Mouse (Mus musculus): ENCODE measurements around the gene Shtn1. TPM values are rescaled to one million over a fixed set of nuclear protein-coding genes. Genes with fewer than 3 reads are reported as not detected.

Gene Shtn1
- total RNA-seq, 1 experiment = 1.6 TPM

GRCm38 (mm10) chr19:59090337-59090736, 14.4 kb upstream of the Shtn1 start:
- no peak overlapping the region for H3K4me3 ChIP-seq (ENCODE audit: insufficient read depth in 1 of 2, low read depth in 1 of 2, low read length in 2 of 2, poor library complexity in 1 of 2, severe bottlenecking in 1 of 2)
- no peaks in the 10 kb centered on the region for H3K4me1 ChIP-seq (ENCODE audit: control insufficient read depth in 2 of 2, insufficient read depth in 2 of 2, low read length in 2 of 2, poor library complexity in 1 of 2)
- no peak for DNase-seq (ENCODE audit: low read depth, low spot score)
- no peak for TF ChIP-seq MAFK (IDR thresholded peaks at IDR 0.05; ENCODE audit: insufficient read depth, low read depth, low read length)
- no peak for TF ChIP-seq HCFC1 (IDR thresholded peaks at IDR 0.05; ENCODE audit: borderline replicate concordance, insufficient read depth, low read length)
- no peak for TF ChIP-seq CHD2 (IDR thresholded peaks at IDR 0.05; ENCODE audit: low read depth, low read length)
- TF ChIP-seq ZNF384 (IDR thresholded peaks at IDR 0.05; ENCODE audit: low read depth, low read length) = no peak
- TF ChIP-seq ZC3H11A (IDR thresholded peaks at IDR 0.05; ENCODE audit: borderline replicate concordance, low read depth, low read length) = no peak
- no peak overlapping the region for H3K9ac ChIP-seq (ENCODE audit: insufficient read depth, low read depth, low read length, poor library complexity, severe bottlenecking)
- H3K36me3 ChIP-seq (ENCODE audit: control insufficient read depth, insufficient read depth, low read length, poor library complexity, severe bottlenecking) = no peaks in the 10 kb centered on the region
- H3K27ac ChIP-seq (ENCODE audit: insufficient read depth, low read depth, low read length, poor library complexity, severe bottlenecking) = no peak overlapping the region
- in situ Hi-C loops (cut with MboI; ENCODE audit: low sequenced_read_pairs in 2 of 2, unreplicated experiment in 2 of 2) = no loop called here
- no peaks in the 10 kb centered on the region for H3K9me3 ChIP-seq (ENCODE audit: control insufficient read depth, insufficient read depth, low read depth, low read length)

- no peak for DNase-seq (ENCODE audit: low read depth, low spot score)
- no peak overlapping the region for H3K9ac ChIP-seq (ENCODE audit: insufficient read depth, low read depth, low read length, poor library complexity, severe bottlenecking)
- in situ Hi-C loops (cut with MboI; ENCODE audit: low sequenced_read_pairs in 2 of 2, unreplicated experiment in 2 of 2) = no loop called here
Observed at GRCm38 (mm10) chr19:59084296-59084695, 8.4 kb upstream of the Shtn1 start.

GRCm38 (mm10) chr19:59076131-59076530, 231 bp upstream of the Shtn1 start:
- in situ Hi-C loops (cut with MboI; ENCODE audit: low sequenced_read_pairs in 2 of 2, unreplicated experiment in 2 of 2) = no loop called here
- no peak overlapping the region for H3K27ac ChIP-seq (ENCODE audit: insufficient read depth, low read depth, low read length, poor library complexity, severe bottlenecking)
- H3K9me3 ChIP-seq (ENCODE audit: control insufficient read depth, insufficient read depth, low read depth, low read length) = no peaks in the 10 kb centered on the region
- TF ChIP-seq ZC3H11A (IDR thresholded peaks at IDR 0.05; ENCODE audit: borderline replicate concordance, low read depth, low read length) = no peak
- TF ChIP-seq CHD2 (IDR thresholded peaks at IDR 0.05; ENCODE audit: low read depth, low read length) = no peak
- TF ChIP-seq ZNF384 (IDR thresholded peaks at IDR 0.05; ENCODE audit: low read depth, low read length) = no peak
- no peak for TF ChIP-seq HCFC1 (IDR thresholded peaks at IDR 0.05; ENCODE audit: borderline replicate concordance, insufficient read depth, low read length)
- TF ChIP-seq MAFK (IDR thresholded peaks at IDR 0.05; ENCODE audit: insufficient read depth, low read depth, low read length) = no peak
- no peak overlapping the region for H3K9ac ChIP-seq (ENCODE audit: insufficient read depth, low read depth, low read length, poor library complexity, severe bottlenecking)
- no peak for DNase-seq (ENCODE audit: low read depth, low spot score)
- H3K4me1 ChIP-seq (ENCODE audit: control insufficient read depth in 2 of 2, insufficient read depth in 2 of 2, low read length in 2 of 2, poor library complexity in 1 of 2) = no peaks in the 10 kb centered on the region
- H3K36me3 ChIP-seq (ENCODE audit: control insufficient read depth, insufficient read depth, low read length, poor library complexity, severe bottlenecking) = no peaks in the 10 kb centered on the region
- H3K4me3 ChIP-seq (ENCODE audit: insufficient read depth in 1 of 2, low read depth in 1 of 2, low read length in 2 of 2, poor library complexity in 1 of 2, severe bottlenecking in 1 of 2) = no peak overlapping the region

More at GRCm38 (mm10) chr19:59084296-59084695, 8.4 kb upstream of the Shtn1 start:
- Histone ChIP-seq H3K36me3 (ENCODE audit: control insufficient read depth, insufficient read depth, low read length, poor library complexity, severe bottlenecking) (no peaks in the 10 kb centered on the region), H3K9me3 (ENCODE audit: control insufficient read depth, insufficient read depth, low read depth, low read length) (no peaks in the 10 kb centered on the region), H3K4me3 (ENCODE audit: insufficient read depth in 1 of 2, low read depth in 1 of 2, low read length in 2 of 2, poor library complexity in 1 of 2, severe bottlenecking in 1 of 2) (no peak overlapping the region), H3K4me1 (ENCODE audit: control insufficient read depth in 2 of 2, insufficient read depth in 2 of 2, low read length in 2 of 2, poor library complexity in 1 of 2) (no peaks in the 10 kb centered on the region), H3K27ac (ENCODE audit: insufficient read depth, low read depth, low read length, poor library complexity, severe bottlenecking) (no peak overlapping the region)
- TF ChIP-seq ZNF384 (IDR thresholded peaks at IDR 0.05; ENCODE audit: low read depth, low read length) (no peak), ZC3H11A (IDR thresholded peaks at IDR 0.05; ENCODE audit: borderline replicate concordance, low read depth, low read length) (no peak), MAFK (IDR thresholded peaks at IDR 0.05; ENCODE audit: insufficient read depth, low read depth, low read length) (no peak), HCFC1 (IDR thresholded peaks at IDR 0.05; ENCODE audit: borderline replicate concordance, insufficient read depth, low read length) (no peak), CHD2 (IDR thresholded peaks at IDR 0.05; ENCODE audit: low read depth, low read length) (no peak)

- Histone ChIP-seq H3K4me1 (ENCODE audit: control insufficient read depth in 2 of 2, insufficient read depth in 2 of 2, low read length in 2 of 2, poor library complexity in 1 of 2) (no peaks in the 10 kb centered on the region), H3K27ac (ENCODE audit: insufficient read depth, low read depth, low read length, poor library complexity, severe bottlenecking) (no peak overlapping the region), H3K9me3 (ENCODE audit: control insufficient read depth, insufficient read depth, low read depth, low read length) (no peaks in the 10 kb centered on the region), H3K9ac (ENCODE audit: insufficient read depth, low read depth, low read length, poor library complexity, severe bottlenecking) (peak overlapping the region; percentile 33), H3K36me3 (ENCODE audit: control insufficient read depth, insufficient read depth, low read length, poor library complexity, severe bottlenecking) (no peaks in the 10 kb centered on the region), H3K4me3 (ENCODE audit: insufficient read depth in 1 of 2, low read depth in 1 of 2, low read length in 2 of 2, poor library complexity in 1 of 2, severe bottlenecking in 1 of 2) (peak overlapping the region; percentile 72 to 89)
- no peak for DNase-seq (ENCODE audit: low read depth, low spot score)
- in situ Hi-C loops (cut with MboI; ENCODE audit: low sequenced_read_pairs in 2 of 2, unreplicated experiment in 2 of 2) = no loop called here
- TF ChIP-seq MAFK (IDR thresholded peaks at IDR 0.05; ENCODE audit: insufficient read depth, low read depth, low read length) = no peak
- no peak for TF ChIP-seq HCFC1 (IDR thresholded peaks at IDR 0.05; ENCODE audit: borderline replicate concordance, insufficient read depth, low read length)
- no peak for TF ChIP-seq ZNF384 (IDR thresholded peaks at IDR 0.05; ENCODE audit: low read depth, low read length)
- no peak for TF ChIP-seq ZC3H11A (IDR thresholded peaks at IDR 0.05; ENCODE audit: borderline replicate concordance, low read depth, low read length)
- TF ChIP-seq CHD2 (IDR thresholded peaks at IDR 0.05; ENCODE audit: low read depth, low read length) = no peak
Observed at GRCm38 (mm10) chr19:59074841-59075471, 944 bp downstream of the Shtn1 start.

Measured in ES-E14 (cell line).